Comparison of ENCODE assay signal across 8 mouse cellular contexts in genomic region chr17:78882401-78883112, GRCm38 (mm10). TPM values are rescaled to one million over a fixed set of nuclear protein-coding genes. Genes with fewer than 3 reads are reported as not detected.
DNase-seq lines count a peak whose midpoint lies in the region; ATAC-seq and TF ChIP-seq lines count a peak whose summit lies in the region.

TSS of gene Eif2ak2 (minus strand) at chr17:78882573.

- DNase-seq in Patski (ENCODE audit: low read depth, low spot score) = peak; percentile 37
- peak; percentile 68 to 71 for DNase-seq in cerebellum, postnatal 14 days
- peak; percentile 30 to 48 for DNase-seq in frontal cortex, postnatal 10 days (ENCODE audit: low spot score in 2 of 2)
- DNase-seq in layer of hippocampus, postnatal 10 days (ENCODE audit: low spot score in 2 of 2) = peak; percentile 57 to 65
- peak; percentile 93 for DNase-seq in lung, postnatal 10 days
- peak; percentile 89 for DNase-seq in ovary, postnatal 36 days (ENCODE audit: low spot score)
- peak; percentile 64 to 75 for DNase-seq in thymus, postnatal 36 days

- 3% methylated on average over 28 of the region's 28 CpGs for WGBS in hindbrain, embryonic 12.5 days

- ATAC-seq in Patski = peak; percentile 93
- peak; percentile 94 for ATAC-seq in hindbrain, embryonic 12.5 days (ENCODE audit: low FRiP score)

- H3K27me3 ChIP-seq in Patski = no peaks in the 10 kb centered on the region
- H3K27me3 ChIP-seq in hindbrain, embryonic 12.5 days = no peaks in the 10 kb centered on the region

- CTCF ChIA-PET in Patski (lab: Charles Lee) = no interaction called here

- H3K27ac ChIP-seq in hindbrain, embryonic 12.5 days = peak within 1 kb of the TSS; percentile 30; the same call in 1 of the 2 replicates

- in situ Hi-C loops in Patski (cut with MboI; ENCODE audit: low pct_unique_long_range_greater_than_20kb) = loop anchor here (10.0 kb wide), 1 partner anchor 692 kb away; no protein-coding TSS in a partner anchor

- H3K9ac ChIP-seq in hindbrain, embryonic 12.5 days = peak within 1 kb of the TSS; percentile 60

- TF ChIP-seq CTCF in Patski (IDR thresholded peaks at IDR 0.05) = no peak

- H3K9me3 ChIP-seq in hindbrain, embryonic 12.5 days (replicated peaks) = no peaks in the 10 kb centered on the region

- POLR2A ChIA-PET in Patski (lab: Charles Lee) = interaction anchor here (1.4 kb wide), 1 partner anchor 8 kb away, joined by 4 read pairs; no protein-coding TSS in a partner anchor

- H3K4me2 ChIP-seq in hindbrain, embryonic 12.5 days (replicated peaks) = peak within 1 kb of the TSS; percentile 81

- peak within 1 kb of the TSS; percentile 48 for H3K4me3 ChIP-seq in hindbrain, embryonic 12.5 days

- peaks cover 15% of the 10 kb centered on the region for H3K4me1 ChIP-seq in hindbrain, embryonic 12.5 days

- H3K36me3 ChIP-seq in hindbrain, embryonic 12.5 days = no peaks in the 10 kb centered on the region

RNA-seq across cellular contexts. Expression of gene Eif2ak2, which starts in this region (rescaled TPM):
- polyA plus RNA-seq in Patski (2021) = 23.1 TPM
- polyA plus RNA-seq in hindbrain, embryonic 12.5 days (2016; fragmentation: Nextera tagmentation; extraction: Ambion mirVana) = 7.7 and 11.1 TPM in 2 replicates
- 10 to 100 TPM in 1 of 2 experiments, 1 to 10 TPM in 1; 6.2 to 11.1 TPM for total RNA-seq in layer of hippocampus, postnatal 10 days (2021)

Comparison
In these comparisons a context has a peak if more than half of its experiments do, and no peak if none do; other contexts are left out.
1. Peak in every context shown above with its lines: DNase-seq, ATAC-seq, H3K4me3 ChIP-seq and H3K27ac ChIP-seq.
2. DNase-seq: peak in every context shown above with its lines; median percentile 93 in lung, postnatal 10 days; 89 in ovary, postnatal 36 days; 70 in cerebellum, postnatal 14 days; 70 in thymus, postnatal 36 days; 61 in layer of hippocampus, postnatal 10 days; 39 in frontal cortex, postnatal 10 days; 37 in Patski.